Mouse (Mus musculus) embryo, embryonic 10.5 days (tissue): ENCODE data around the gene Prn.

ENCODE experiments used
- DNase-seq: peaks from one replicate; pipeline ENCODE4 v3.0.0-alpha.2; 2015; ENCODE audit warnings: low spot score

The Prn gene

DNA sequence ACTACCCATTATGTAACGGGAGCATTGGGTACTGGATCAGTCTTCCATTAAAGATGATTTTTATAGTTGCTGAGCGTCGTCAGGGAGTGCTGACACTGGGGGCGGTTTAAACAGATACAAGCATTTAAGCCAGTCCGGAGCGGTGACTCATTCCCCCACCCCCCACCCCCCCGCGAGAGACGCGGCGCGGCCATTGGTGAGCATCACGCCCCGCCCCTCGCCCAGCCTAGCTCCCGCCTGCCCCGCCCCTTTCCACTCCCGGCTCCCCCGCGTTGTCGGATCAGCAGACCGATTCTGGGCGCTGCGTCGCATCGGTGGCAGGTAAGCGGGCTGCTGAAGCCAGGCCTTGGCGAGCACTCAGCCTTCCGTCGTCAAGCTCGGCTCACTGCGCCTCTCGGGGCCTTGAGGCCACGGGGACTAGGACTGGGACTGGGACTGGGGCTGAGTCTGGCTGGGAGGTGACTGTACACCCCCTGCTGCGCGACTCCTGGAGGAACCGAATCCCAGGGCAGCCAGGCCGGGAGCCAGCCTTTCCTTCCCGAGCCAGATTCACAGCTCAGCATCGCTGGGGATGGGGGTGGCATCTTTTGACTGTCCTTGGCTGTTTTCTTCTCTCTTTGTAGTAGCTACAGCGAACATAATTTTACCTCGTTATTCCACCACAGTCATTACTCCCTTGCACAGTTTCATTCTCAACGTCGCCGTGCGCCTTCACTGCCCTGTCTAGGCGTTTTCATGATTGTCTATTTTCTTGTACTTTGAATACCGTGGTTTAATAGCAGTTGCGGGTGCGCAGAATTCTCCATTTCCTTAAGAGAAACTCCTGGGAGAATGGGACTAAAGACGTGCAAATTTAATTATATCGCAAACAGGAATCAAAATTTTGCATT is at the start of gene Prn, which contains the start of gene Prnp:
Prn (plus strand) TSS at position 275 of the 890 bp plus-strand sequence.
Prnp (plus strand) TSS at position 246 of the 890 bp plus-strand sequence.
- peak; percentile 95 for DNase-seq

GRCm38 (mm10) chr2:131862617-131863275 is 47.0 kb upstream of the Prn start:
- peak; percentile 33 for DNase-seq

DNA sequence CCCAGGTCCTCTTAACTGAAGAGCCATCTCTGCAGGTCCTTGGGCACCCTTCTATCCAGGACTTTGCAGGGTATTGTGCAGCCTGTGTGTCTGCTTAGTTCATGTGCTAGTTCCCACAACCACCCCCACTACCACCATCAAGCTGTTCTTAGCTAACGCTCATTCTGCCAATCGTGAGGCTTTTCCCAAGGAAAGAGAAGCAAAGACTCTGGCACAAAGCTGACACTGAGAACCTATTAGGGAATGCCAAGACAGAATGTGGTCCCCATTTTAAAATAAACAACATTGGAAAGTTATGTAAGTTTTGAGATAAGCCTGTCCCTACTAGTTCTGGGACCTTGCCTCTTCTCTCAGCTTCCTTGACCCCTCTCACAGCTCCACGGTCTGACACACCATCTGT is 46.3 kb upstream of the Prn start:
- DNase-seq: no peak

DNA sequence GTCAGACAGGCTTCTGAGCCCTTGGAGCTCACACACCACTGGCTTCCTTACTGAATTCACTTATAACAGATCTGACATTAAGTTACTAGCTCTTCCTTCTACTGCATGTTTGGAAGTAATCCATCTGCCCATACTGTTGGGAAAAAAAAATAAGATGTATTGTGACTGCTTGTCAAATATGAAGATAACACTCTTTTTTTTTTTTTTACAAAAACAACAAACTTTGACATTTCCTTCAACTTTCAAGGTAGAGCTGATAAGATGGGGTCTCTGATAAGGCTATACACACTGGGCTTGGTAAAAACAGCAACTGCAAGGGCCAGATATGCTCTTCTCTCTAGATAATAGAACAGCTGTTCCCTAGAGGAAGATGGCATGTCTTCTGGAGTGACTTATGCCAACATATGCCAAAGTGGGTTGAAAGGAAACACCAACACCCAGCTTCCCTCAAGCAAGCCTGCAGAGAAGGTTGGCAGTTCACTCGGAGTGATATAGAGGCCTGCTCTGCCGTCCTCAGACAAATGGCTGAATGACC is 45.4 kb upstream of the Prn start:
- no peak for DNase-seq

GRCm38 (mm10) chr2:131866676-131867075 is 43.1 kb upstream of the Prn start:
- no peak for DNase-seq

- no peak for DNase-seq
These were observed 40.8 kb upstream of the Prn start for GRCm38 (mm10) chr2:131868983-131869382.

GRCm38 (mm10) chr2:131873376-131873775 is 36.4 kb upstream of the Prn start:
- no peak for DNase-seq

GRCm38 (mm10) chr2:131876551-131877265 is 33.0 kb upstream of the Prn start:
- no peak for DNase-seq

GRCm38 (mm10) chr2:131881766-131882165 is 28.0 kb upstream of the Prn start:
- no peak for DNase-seq

- peak; percentile 17 for DNase-seq
These were observed 26.6 kb upstream of the Prn start for GRCm38 (mm10) chr2:131883136-131883535.

DNA sequence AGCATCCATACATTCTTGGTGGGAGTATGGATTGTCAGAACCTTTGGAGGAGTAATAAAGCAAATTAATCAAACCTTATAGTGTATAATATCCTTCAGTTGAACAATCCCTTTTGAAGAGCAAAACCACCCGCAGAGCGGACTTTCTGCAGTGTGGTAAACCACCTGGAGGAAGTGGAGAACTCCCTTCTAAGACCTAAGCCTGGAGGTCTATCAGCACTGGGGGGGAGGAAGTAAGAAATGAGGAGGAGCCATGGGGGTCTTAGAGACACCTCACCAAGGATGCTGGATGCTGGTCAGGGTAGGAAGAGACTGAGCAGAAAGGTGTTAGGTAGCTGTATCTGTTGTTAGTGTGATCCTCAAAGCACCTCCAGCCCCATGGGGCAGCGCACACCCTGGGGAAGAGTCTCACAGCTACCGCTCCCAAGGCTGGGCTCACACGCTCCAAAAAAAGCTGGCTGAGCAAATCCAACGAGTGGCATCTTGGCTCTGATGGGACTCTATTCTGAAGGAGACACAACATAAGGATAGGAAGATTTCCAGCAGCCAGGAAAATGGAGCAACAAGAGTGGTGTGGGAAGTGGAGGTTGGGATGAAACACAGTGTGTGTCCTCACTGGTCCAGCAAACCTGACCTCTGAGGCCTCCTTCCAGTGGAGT is 23.1 kb upstream of the Prn start:
- no peak for DNase-seq

GRCm38 (mm10) chr2:131888233-131888632 is 21.5 kb upstream of the Prn start:
- DNase-seq: no peak

- DNase-seq: no peak
These were observed 17.2 kb upstream of the Prn start for GRCm38 (mm10) chr2:131892534-131892933.

DNA sequence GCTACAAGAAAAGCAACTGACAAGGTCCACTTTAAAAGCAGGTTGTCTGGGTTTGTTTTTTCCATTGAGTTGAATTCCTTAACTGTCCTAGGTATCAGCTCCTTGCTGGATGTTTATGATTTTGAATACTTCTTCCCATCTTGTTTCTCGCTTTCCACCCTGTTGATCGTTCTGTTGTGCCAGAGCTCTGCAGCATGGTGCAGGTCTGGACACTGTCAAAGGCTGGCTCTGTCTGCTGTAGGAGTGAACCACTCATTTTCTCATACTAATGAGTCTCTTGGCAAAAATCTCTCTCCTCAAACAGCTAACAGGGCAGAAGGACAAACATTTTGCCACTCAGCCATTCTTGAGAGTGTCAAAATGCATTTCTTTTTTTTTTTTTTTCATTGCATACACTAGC is 14.7 kb upstream of the Prn start:
- no peak for DNase-seq

DNA sequence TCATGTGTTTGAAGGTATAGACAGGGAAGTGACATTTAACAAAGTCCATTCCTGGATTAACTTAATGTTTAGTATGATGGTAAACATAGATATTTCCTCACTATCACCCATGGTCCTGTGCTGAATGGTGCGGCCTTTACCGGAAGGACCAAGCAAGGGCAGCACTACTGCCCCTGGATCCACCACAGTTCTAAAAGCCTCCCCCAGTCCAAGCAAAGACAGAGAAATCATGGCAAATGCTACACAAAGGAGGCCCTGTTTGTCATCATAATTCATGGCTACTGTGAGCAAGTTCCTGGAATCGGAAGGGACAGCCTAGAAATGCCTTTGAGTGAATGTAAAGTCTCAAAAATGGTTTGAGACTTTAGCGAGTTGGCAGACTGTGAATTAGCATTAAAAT is 13.7 kb upstream of the Prn start:
- DNase-seq: no peak

GRCm38 (mm10) chr2:131897336-131898109 is 12.2 kb upstream of the Prn start:
- no peak for DNase-seq

- no peak for DNase-seq
These were observed 7.3 kb upstream of the Prn start for GRCm38 (mm10) chr2:131902423-131902822.

- no peak for DNase-seq
These were observed 6.9 kb upstream of the Prn start for GRCm38 (mm10) chr2:131902867-131903266.

- DNase-seq: no peak
These were observed 4.7 kb upstream of the Prn start for GRCm38 (mm10) chr2:131905025-131905424.

DNA sequence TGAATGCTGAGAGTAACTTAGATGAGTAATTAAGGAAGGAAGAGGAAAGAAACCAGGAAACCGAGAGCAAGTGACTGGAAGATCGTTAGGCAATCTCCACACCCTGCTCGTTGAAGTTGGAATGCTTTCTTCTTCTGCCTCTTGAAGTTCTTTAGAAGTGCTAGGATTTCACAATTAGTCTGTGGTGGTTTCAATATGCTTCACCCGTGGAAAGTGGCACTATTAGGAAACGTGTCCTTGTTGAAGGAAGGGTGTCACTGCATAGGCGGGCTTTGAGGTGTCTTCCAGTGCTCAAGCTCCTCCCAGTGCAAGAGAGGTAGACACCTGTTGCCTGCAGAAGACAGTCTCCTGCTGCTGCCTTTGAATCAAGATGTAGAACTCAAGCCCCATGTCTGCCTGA is 4.0 kb upstream of the Prn start:
- no peak for DNase-seq

GRCm38 (mm10) chr2:131906266-131906665 is 3.5 kb upstream of the Prn start:
- DNase-seq: no peak
